Mouse (Mus musculus): ENCODE measurements around the gene Dnmbp.

DNA sequence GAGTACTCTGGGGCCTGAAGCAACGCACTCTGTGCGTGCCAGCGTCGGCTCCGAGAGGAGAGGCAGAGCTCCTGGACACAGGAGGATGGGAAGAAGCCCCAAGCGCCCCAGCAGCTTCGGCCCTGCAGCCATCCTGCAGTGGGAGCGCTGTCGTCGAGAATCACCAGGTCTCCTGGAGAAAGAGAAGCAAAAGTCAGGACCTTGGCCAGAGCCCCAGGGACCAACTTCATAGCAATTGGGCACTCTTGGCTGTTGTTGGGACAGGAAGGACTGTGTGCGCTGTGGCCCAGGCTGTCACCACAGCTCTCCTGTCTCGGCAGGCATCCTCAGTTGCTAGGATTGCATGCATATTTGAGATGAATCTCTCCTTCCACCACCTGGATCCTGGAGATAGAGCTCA is 37.1 kb downstream of the Dnmbp start:
- TF ChIP-seq FLI1 (IDR thresholded peaks at IDR 0.05; ENCODE audit: low read length) = no peak
- TF ChIP-seq GATA1 (IDR thresholded peaks at IDR 0.05; ENCODE audit: borderline replicate concordance, low read length) = no peak

Measured in megakaryocyte, embryonic 14.5 days (primary cell).